Mouse (Mus musculus) embryonic facial prominence, embryonic 11.5 days (tissue): ENCODE data around the gene Dspp. TPM values are rescaled to one million over a fixed set of nuclear protein-coding genes. Genes with fewer than 3 reads are reported as not detected.

ENCODE experiments used
- ATAC-seq: fragments of 200-750 bp; cut with Nextera tagmentation; replicated peaks from 2 replicates; pipeline ENCODE4 v1.8.0; 2017; ENCODE audit warnings: low read depth; ENCODE audit not compliant: insufficient number of reproducible peaks, low FRiP score, low TSS enrichment
- DNase-seq: peaks from one replicate; pipeline ENCODE4 v3.0.0-alpha.2; 2015; ENCODE audit warnings: low spot score
- H3K27ac ChIP-seq: fragments of 300-500 bp; sonication (generic); replicated peaks from 2 replicates; pipeline ENCODE4 v1.5.1; 2014; ENCODE audit warnings: mild to moderate bottlenecking, low read depth, low read length, control low read depth
- H3K27me3 ChIP-seq: fragments of 300-500 bp; sonication (generic); 2 replicates; pipeline ENCODE4 v1.6.1; 2014; ENCODE audit warnings: mild to moderate bottlenecking, low read length, moderate library complexity, mixed read lengths; ENCODE audit not compliant: control insufficient read depth, insufficient read depth
- H3K36me3 ChIP-seq: fragments of 300-500 bp; sonication (generic); replicated peaks from 2 replicates; pipeline ENCODE4 v1.6.1; 2014; ENCODE audit warnings: low read depth, mild to moderate bottlenecking, low read length, moderate library complexity, mixed read lengths; ENCODE audit not compliant: control insufficient read depth, insufficient read depth
- H3K4me1 ChIP-seq: fragments of 300-500 bp; sonication (generic); 2 replicates; pipeline ENCODE4 v1.6.1; 2014; ENCODE audit warnings: low read length, mixed read lengths; ENCODE audit not compliant: control insufficient read depth, insufficient read depth
- H3K4me2 ChIP-seq: fragments of 300-500 bp; sonication (generic); 2 replicates; pipeline ENCODE4 v1.6.1; 2014; ENCODE audit warnings: low read depth, mild to moderate bottlenecking, control low read depth, low read length, moderate library complexity
- H3K4me3 ChIP-seq: fragments of 300-500 bp; sonication (generic); 2 replicates; pipeline ENCODE4 v1.5.1; 2014; ENCODE audit warnings: low read depth, low read length, control low read depth
- H3K9ac ChIP-seq: fragments of 300-500 bp; sonication (generic); replicated peaks from 2 replicates; pipeline ENCODE4 v1.6.1; 2014; ENCODE audit warnings: mild to moderate bottlenecking, control low read depth, low read length
- H3K9me3 ChIP-seq: fragments of 300-500 bp; sonication (generic); replicated peaks from 2 replicates; pipeline ENCODE4 v1.6.1; 2016; ENCODE audit warnings: mild to moderate bottlenecking, low read length, inconsistent platforms, mixed read lengths; ENCODE audit not compliant: control insufficient read depth
- WGBS: fragments of 180-500 bp; shearing (Covaris S2); extraction: QIAGEN DNeasy Blood & Tissue Kit; methylation state at CpG from one replicate; pipeline ENCODE4 v1.1.7; 2014; 5-methylcytosine and 5-hydroxymethylcytosine counted together
- polyA plus RNA-seq: library from polyadenylated mRNA; unstranded; fragments of >200 nt; fragmentation: Nextera tagmentation; extraction: Ambion mirVana; gene quantifications from 2 replicates; pipeline ENCODE4 v1.2.1, GENCODE M21; 2014

Dspp gene
- polyA plus RNA-seq, 1 experiment from 2014 or later, result not detected

GRCm38 (mm10) chr5:104137920-104138541 is 32.5 kb upstream of the Dspp start:
- Histone ChIP-seq H3K27me3 (no peaks in the 10 kb centered on the region), H3K9me3 (no peaks in the 10 kb centered on the region), H3K36me3 (no peaks in the 10 kb centered on the region), H3K27ac (no peak overlapping the region), H3K4me2 (no peak overlapping the region), H3K4me1 (no peaks in the 10 kb centered on the region), H3K4me3 (no peak overlapping the region), H3K9ac (no peak overlapping the region)
- WGBS, result 76% methylated on average over 10 of the region's 10 CpGs
- DNase-seq (no peak), ATAC-seq (no peak)

- ATAC-seq (no peak), DNase-seq (peak; percentile 11)
- Histone ChIP-seq H3K4me2 (no peak overlapping the region), H3K4me3 (no peak overlapping the region), H3K27ac (no peak overlapping the region), H3K36me3 (no peaks in the 10 kb centered on the region), H3K9ac (no peak overlapping the region), H3K27me3 (no peaks in the 10 kb centered on the region), H3K9me3 (no peaks in the 10 kb centered on the region), H3K4me1 (no peaks in the 10 kb centered on the region)
- WGBS, result 85% methylated on average over 2 of the region's 2 CpGs
These were observed 29.4 kb upstream of the Dspp start for GRCm38 (mm10) chr5:104141067-104141466.

GRCm38 (mm10) chr5:104144057-104144456 is 26.5 kb upstream of the Dspp start:
- no peak for ATAC-seq
- Histone ChIP-seq H3K4me1 (no peaks in the 10 kb centered on the region), H3K36me3 (no peaks in the 10 kb centered on the region), H3K27me3 (no peaks in the 10 kb centered on the region), H3K4me3 (no peak overlapping the region), H3K9ac (no peak overlapping the region), H3K9me3 (no peaks in the 10 kb centered on the region), H3K27ac (no peak overlapping the region), H3K4me2 (no peak overlapping the region)
- no peak for DNase-seq
- 91% methylated on average over 4 of the region's 4 CpGs for WGBS

- WGBS, result 36% methylated on average over 7 of the region's 7 CpGs
- Histone ChIP-seq H3K9ac (no peak overlapping the region), H3K4me3 (no peak overlapping the region), H3K36me3 (no peaks in the 10 kb centered on the region), H3K27me3 (no peaks in the 10 kb centered on the region), H3K9me3 (no peaks in the 10 kb centered on the region), H3K4me2 (no peak overlapping the region), H3K4me1 (no peaks in the 10 kb centered on the region), H3K27ac (no peak overlapping the region)
- DNase-seq (no peak), ATAC-seq (no peak)
These were observed 21.2 kb upstream of the Dspp start for GRCm38 (mm10) chr5:104149349-104149748.

- no peaks in the 10 kb centered on the region for H3K36me3 ChIP-seq
- ATAC-seq (no peak), DNase-seq (no peak)
- H3K4me1 ChIP-seq, result no peaks in the 10 kb centered on the region
- 92% methylated on average over 6 of the region's 6 CpGs for WGBS
- H3K9me3 ChIP-seq, result no peaks in the 10 kb centered on the region
- H3K9ac ChIP-seq, result no peak overlapping the region
- H3K27ac ChIP-seq, result no peak overlapping the region
- no peak overlapping the region for H3K4me3 ChIP-seq
- no peak overlapping the region for H3K4me2 ChIP-seq
- H3K27me3 ChIP-seq, result no peaks in the 10 kb centered on the region
These were observed 20.3 kb upstream of the Dspp start for GRCm38 (mm10) chr5:104150196-104150595.

GRCm38 (mm10) chr5:104157701-104158100 is 12.8 kb upstream of the Dspp start:
- H3K9ac ChIP-seq, result no peak overlapping the region
- no peak for ATAC-seq
- no peaks in the 10 kb centered on the region for H3K27me3 ChIP-seq
- no peak overlapping the region for H3K27ac ChIP-seq
- no peak for DNase-seq
- H3K9me3 ChIP-seq, result no peaks in the 10 kb centered on the region
- 93% methylated on average over 7 of the region's 7 CpGs for WGBS
- no peak overlapping the region for H3K4me3 ChIP-seq
- no peaks in the 10 kb centered on the region for H3K36me3 ChIP-seq
- no peak overlapping the region for H3K4me2 ChIP-seq
- no peaks in the 10 kb centered on the region for H3K4me1 ChIP-seq

- 84% methylated on average over 7 of the region's 7 CpGs for WGBS
- Histone ChIP-seq H3K36me3 (no peaks in the 10 kb centered on the region), H3K27me3 (no peaks in the 10 kb centered on the region), H3K4me2 (no peak overlapping the region), H3K4me1 (no peaks in the 10 kb centered on the region), H3K4me3 (no peak overlapping the region), H3K9ac (no peak overlapping the region), H3K27ac (no peak overlapping the region), H3K9me3 (no peaks in the 10 kb centered on the region)
- ATAC-seq (no peak), DNase-seq (no peak)
These were observed 12.0 kb upstream of the Dspp start for GRCm38 (mm10) chr5:104158332-104159052.

GRCm38 (mm10) chr5:104160581-104160980 is 9.9 kb upstream of the Dspp start:
- ATAC-seq (no peak), DNase-seq (no peak)
- no peaks in the 10 kb centered on the region for H3K27me3 ChIP-seq
- H3K4me2 ChIP-seq, result no peak overlapping the region
- H3K4me3 ChIP-seq, result no peak overlapping the region
- H3K9me3 ChIP-seq, result no peaks in the 10 kb centered on the region
- WGBS, result 70% methylated on average over 3 of the region's 3 CpGs
- no peaks in the 10 kb centered on the region for H3K36me3 ChIP-seq
- H3K4me1 ChIP-seq, result no peaks in the 10 kb centered on the region
- no peak overlapping the region for H3K9ac ChIP-seq
- no peak overlapping the region for H3K27ac ChIP-seq
